Mouse (Mus musculus) stomach, embryonic 15.5 days (tissue): Measurements from ENCODE around the gene Btf3. TPM values are rescaled to one million over a fixed set of nuclear protein-coding genes. Genes with fewer than 3 reads are reported as not detected.
A peak's percentile ranks its signal among the peaks of the same experiment; 100 is the strongest.

Source experiments
- ATAC-seq: fragments of 200-750 bp; cut with Nextera tagmentation; 2 replicates; pipeline ENCODE4 v1.8.0; 2017; ENCODE audit warnings: low read depth, moderate number of reproducible peaks, moderate TSS enrichment; ENCODE audit not compliant: insufficient read depth, low FRiP score
- H3K27ac ChIP-seq: fragments of 300-500 bp; sonication (generic); 2 replicates; pipeline ENCODE4 v1.5.1; 2015; ENCODE audit warnings: mild to moderate bottlenecking, inconsistent platforms
- H3K27me3 ChIP-seq: fragments of 300-500 bp; sonication (generic); replicated peaks from 2 replicates; pipeline ENCODE4 v1.6.1; 2015; ENCODE audit warnings: inconsistent platforms
- H3K36me3 ChIP-seq: fragments of 300-500 bp; sonication (generic); 2 replicates; pipeline ENCODE4 v1.6.1; 2015; ENCODE audit warnings: inconsistent platforms
- H3K4me1 ChIP-seq: fragments of 300-500 bp; sonication (generic); 2 replicates; pipeline ENCODE4 v1.6.1; 2015; ENCODE audit warnings: inconsistent platforms
- H3K4me2 ChIP-seq: fragments of 300-500 bp; sonication (generic); 2 replicates; pipeline ENCODE4 v1.6.1; 2015; ENCODE audit warnings: mild to moderate bottlenecking, inconsistent platforms
- H3K4me3 ChIP-seq: fragments of 300-500 bp; sonication (generic); replicated peaks from 2 replicates; pipeline ENCODE4 v1.5.1; 2015; ENCODE audit warnings: inconsistent platforms
- H3K9ac ChIP-seq: fragments of 300-500 bp; sonication (generic); 2 replicates; pipeline ENCODE4 v1.6.1; 2015; ENCODE audit warnings: inconsistent platforms
- H3K9me3 ChIP-seq: fragments of 300-500 bp; sonication (generic); 2 replicates; pipeline ENCODE4 v1.6.1; 2016; ENCODE audit warnings: inconsistent platforms
- WGBS: fragments of 180-500 bp; shearing (Covaris S2); methylation state at CpG from one replicate; pipeline ENCODE4 v1.1.7; 2015; 5-methylcytosine and 5-hydroxymethylcytosine counted together
- polyA plus RNA-seq: library from polyadenylated mRNA; unstranded; fragments of >200 nt; fragmentation: Nextera tagmentation; extraction: Ambion mirVana; gene quantifications from 2 replicates; pipeline ENCODE4 v1.2.1, GENCODE M21; 2015

Btf3 gene
- 594 and 688 TPM in 2 replicates for polyA plus RNA-seq

DNA sequence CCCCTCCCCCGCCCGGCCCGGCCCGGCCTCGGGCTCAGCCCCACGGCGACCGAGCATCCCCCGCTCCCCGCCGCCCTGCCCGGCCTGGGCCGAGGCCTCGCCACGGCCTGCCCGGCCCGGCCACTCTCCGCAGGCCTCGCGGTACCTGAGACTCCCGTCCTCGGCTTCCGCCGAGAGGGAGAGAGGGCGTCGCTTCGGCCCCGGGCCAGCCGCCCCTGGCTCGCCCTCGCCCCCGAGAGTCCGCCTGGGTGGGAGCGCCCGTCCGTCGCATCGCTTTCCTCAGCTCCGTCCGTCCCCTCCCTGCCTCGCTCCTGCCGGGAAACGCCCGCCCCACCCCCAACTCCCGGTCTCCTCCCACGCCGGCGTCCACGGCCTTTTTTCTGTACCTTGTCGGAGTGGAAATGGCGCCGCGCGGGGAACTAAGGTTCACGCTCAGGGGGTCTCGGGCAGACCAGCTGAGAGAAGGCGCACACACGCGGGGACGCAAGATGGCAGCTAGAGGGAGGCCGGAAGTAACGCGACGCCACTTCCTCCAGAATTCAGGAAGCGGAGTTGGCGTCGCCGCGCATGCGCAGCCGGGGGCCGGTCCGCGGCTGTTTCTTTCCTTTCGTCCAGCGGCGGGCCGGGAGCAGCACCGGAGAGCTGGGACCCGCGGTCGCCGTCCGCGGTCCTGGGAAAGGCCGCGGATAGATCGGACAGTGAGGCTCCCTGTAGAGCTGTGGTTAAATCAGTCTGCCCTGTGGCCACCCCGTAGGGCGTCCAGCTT, at the start of gene Btf3:
Gene Btf3, minus strand, starts transcription at position 527 of the 766 bp plus-strand sequence.
- H3K27me3 ChIP-seq, result no peaks in the 10 kb centered on the region

GRCm38 (mm10) chr13:98365766-98366421, 49.1 kb upstream of the Btf3 start:
- Histone ChIP-seq H3K4me3 (peak overlapping the region; percentile 22), H3K9ac (no peak overlapping the region), H3K4me2 (peak overlapping the region; percentile 42), H3K4me1 (peaks cover 10% of the 10 kb centered on the region), H3K36me3 (no peaks in the 10 kb centered on the region), H3K27ac (no peak overlapping the region), H3K9me3 (no peaks in the 10 kb centered on the region), H3K27me3 (peaks cover 83% of the 10 kb centered on the region)
- ATAC-seq, result no peak
- under 1% methylated on average over 52 of the region's 52 CpGs for WGBS

More for the DNA sequence above, at the start of gene Btf3:
- peak within 1 kb of the TSS; percentile 88 for H3K27ac ChIP-seq
- peak within 1 kb of the TSS; percentile 64 for H3K4me2 ChIP-seq
- ATAC-seq, result peak; percentile 90
- H3K4me3 ChIP-seq, result peak within 1 kb of the TSS; percentile 97
- under 1% methylated on average over 79 of the region's 90 CpGs for WGBS
- peaks cover 9% of the 10 kb centered on the region; the same call in 1 of the 2 replicates for H3K4me1 ChIP-seq
- H3K9me3 ChIP-seq, result no peaks in the 10 kb centered on the region
- peak within 1 kb of the TSS; percentile 94 for H3K9ac ChIP-seq
- H3K36me3 ChIP-seq, result peaks cover 8% of the 10 kb centered on the region

DNA sequence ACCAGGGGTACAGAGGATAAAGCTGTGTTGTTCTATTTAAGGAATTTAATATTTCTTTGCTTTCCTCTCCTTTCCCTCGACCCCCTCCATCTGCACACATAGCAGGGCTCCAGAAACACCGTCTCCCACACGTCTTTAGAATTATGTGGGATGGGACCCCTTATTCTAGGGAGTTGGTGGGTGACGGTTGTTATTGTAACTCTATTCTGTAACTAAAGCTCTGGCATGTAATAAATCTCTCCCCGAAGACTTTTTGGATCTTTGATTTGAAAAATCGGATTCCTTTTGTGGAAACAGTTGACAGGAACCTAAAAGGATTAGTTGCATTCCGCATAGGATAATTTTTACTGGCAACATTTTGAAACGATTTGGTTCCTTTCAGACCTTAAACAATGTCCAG, 48.3 kb upstream of the Btf3 start:
- H3K9ac ChIP-seq, result no peak overlapping the region
- H3K4me3 ChIP-seq, result no peak overlapping the region
- H3K4me2 ChIP-seq, result no peak overlapping the region
- H3K9me3 ChIP-seq, result no peaks in the 10 kb centered on the region
- H3K27ac ChIP-seq, result no peak overlapping the region
- H3K27me3 ChIP-seq, result peaks cover 86% of the 10 kb centered on the region
- H3K36me3 ChIP-seq, result no peaks in the 10 kb centered on the region
- no peak for ATAC-seq
- 1% methylated on average over 8 of the region's 8 CpGs for WGBS
- peaks cover 10% of the 10 kb centered on the region for H3K4me1 ChIP-seq

- no peak overlapping the region for H3K9ac ChIP-seq
- H3K4me2 ChIP-seq, result no peak overlapping the region
- H3K4me1 ChIP-seq, result peaks cover 10% of the 10 kb centered on the region
- H3K36me3 ChIP-seq, result no peaks in the 10 kb centered on the region
- no peak overlapping the region for H3K4me3 ChIP-seq
- 12% methylated on average over 4 of the region's 4 CpGs for WGBS
- H3K27ac ChIP-seq, result no peak overlapping the region
- H3K9me3 ChIP-seq, result no peaks in the 10 kb centered on the region
- H3K27me3 ChIP-seq, result peaks cover 84% of the 10 kb centered on the region
- no peak for ATAC-seq
Observed at GRCm38 (mm10) chr13:98363046-98363445, 46.2 kb upstream of the Btf3 start.

DNA sequence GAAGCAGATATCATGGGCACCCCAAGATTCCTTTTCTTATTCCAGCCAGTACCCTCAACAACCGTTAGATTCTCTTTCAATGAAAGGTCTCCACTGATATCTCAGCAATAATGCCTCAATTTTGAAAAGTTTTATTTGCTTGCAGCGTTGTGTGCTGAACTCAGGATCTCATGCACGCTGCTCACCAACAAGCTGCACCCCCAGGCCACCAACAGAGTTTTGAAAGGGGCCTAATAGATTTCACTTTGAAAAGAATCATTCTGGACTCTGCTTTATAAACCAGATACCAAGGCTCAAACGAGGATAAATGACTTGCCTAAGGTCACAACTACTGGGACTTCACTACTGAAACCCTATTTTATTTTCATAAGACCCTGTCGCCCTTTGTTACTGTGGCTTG, 44.4 kb upstream of the Btf3 start:
- WGBS, result 10% methylated on average over 5 of the region's 5 CpGs

GRCm38 (mm10) chr13:98360391-98360790, 43.6 kb upstream of the Btf3 start:
- H3K4me2 ChIP-seq, result no peak overlapping the region
- H3K9ac ChIP-seq, result no peak overlapping the region
- H3K4me3 ChIP-seq, result no peak overlapping the region
- 3% methylated on average over 6 of the region's 6 CpGs for whole genome bisulfite sequencing
- H3K36me3 ChIP-seq, result no peaks in the 10 kb centered on the region
- H3K27ac ChIP-seq, result no peak overlapping the region
- no peak for ATAC-seq
- peaks cover 5% of the 10 kb centered on the region for H3K4me1 ChIP-seq
- no peaks in the 10 kb centered on the region for H3K9me3 ChIP-seq
- peaks cover 81% of the 10 kb centered on the region for H3K27me3 ChIP-seq

More for the DNA sequence above, 44.4 kb upstream of the Btf3 start:
- Histone ChIP-seq H3K27me3 (peaks cover 80% of the 10 kb centered on the region), H3K4me3 (no peak overlapping the region), H3K36me3 (no peaks in the 10 kb centered on the region), H3K9ac (no peak overlapping the region), H3K4me1 (peaks cover 6% of the 10 kb centered on the region), H3K27ac (no peak overlapping the region), H3K9me3 (no peaks in the 10 kb centered on the region), H3K4me2 (no peak overlapping the region)
- no peak for ATAC-seq

- H3K4me1 ChIP-seq, result peaks cover 16% of the 10 kb centered on the region
- H3K27me3 ChIP-seq, result peaks cover 84% of the 10 kb centered on the region
- H3K4me2 ChIP-seq, result no peak overlapping the region
- H3K36me3 ChIP-seq, result no peaks in the 10 kb centered on the region
- no peaks in the 10 kb centered on the region for H3K9me3 ChIP-seq
- H3K9ac ChIP-seq, result no peak overlapping the region
- ATAC-seq, result no peak
- H3K27ac ChIP-seq, result no peak overlapping the region
- WGBS, result 5% methylated on average over 6 of the region's 8 CpGs
- H3K4me3 ChIP-seq, result no peak overlapping the region
Observed at GRCm38 (mm10) chr13:98359337-98359736, 42.5 kb upstream of the Btf3 start.

GRCm38 (mm10) chr13:98358424-98359181, 41.8 kb upstream of the Btf3 start:
- no peak for ATAC-seq
- Histone ChIP-seq H3K27ac (no peak overlapping the region), H3K9ac (no peak overlapping the region), H3K4me2 (no peak overlapping the region), H3K36me3 (no peaks in the 10 kb centered on the region), H3K9me3 (no peaks in the 10 kb centered on the region), H3K27me3 (peaks cover 86% of the 10 kb centered on the region), H3K4me1 (peaks cover 22% of the 10 kb centered on the region), H3K4me3 (no peak overlapping the region)
- WGBS, result 8% methylated on average over 23 of the region's 23 CpGs

GRCm38 (mm10) chr13:98357433-98358423, 40.9 kb upstream of the Btf3 start:
- Histone ChIP-seq H3K4me2 (no peak overlapping the region), H3K36me3 (no peaks in the 10 kb centered on the region), H3K27ac (no peak overlapping the region), H3K4me1 (peaks cover 22% of the 10 kb centered on the region), H3K4me3 (no peak overlapping the region), H3K9me3 (no peaks in the 10 kb centered on the region), H3K27me3 (peaks cover 83% of the 10 kb centered on the region), H3K9ac (no peak overlapping the region)
- ATAC-seq, result no peak
- WGBS, result 5% methylated on average over 18 of the region's 18 CpGs

DNA sequence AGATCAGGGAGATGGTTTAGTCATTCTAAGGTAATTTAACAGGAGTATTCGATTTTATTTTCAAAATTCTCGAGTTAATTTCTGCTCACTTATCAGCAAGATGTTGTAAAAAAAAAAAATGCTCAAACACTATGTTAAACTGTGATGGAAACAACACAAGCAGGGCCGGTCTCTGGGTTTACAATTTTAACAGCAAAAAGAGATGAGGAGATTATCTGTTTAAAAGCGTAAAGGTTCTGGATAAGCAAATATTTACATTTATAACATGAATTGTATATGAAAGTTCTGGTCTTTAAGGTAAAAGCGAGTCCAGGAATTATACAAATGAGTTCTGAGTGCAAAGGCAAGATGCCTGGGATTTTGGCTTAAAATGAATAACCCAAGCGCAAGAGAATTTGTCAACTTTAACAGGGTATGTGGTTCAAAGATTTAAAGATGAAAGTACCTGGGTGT, 40.2 kb upstream of the Btf3 start:
- WGBS, result 6% methylated on average over 6 of the region's 6 CpGs
- Histone ChIP-seq H3K9me3 (no peaks in the 10 kb centered on the region), H3K4me2 (no peak overlapping the region), H3K27me3 (peaks cover 82% of the 10 kb centered on the region), H3K4me1 (peaks cover 22% of the 10 kb centered on the region), H3K4me3 (no peak overlapping the region), H3K36me3 (no peaks in the 10 kb centered on the region), H3K27ac (no peak overlapping the region), H3K9ac (no peak overlapping the region)
- ATAC-seq, result no peak
